Mouse (Mus musculus) lung, adult 2 months (tissue): Measurements from ENCODE around the gene Ephb1.

Experiments
- CTCF ChIP-seq: fragments of 200-500 bp; IDR thresholded peaks from 2 replicates; pipeline ENCODE4 v1.5.1; 2011; ENCODE audit warnings: mild to moderate bottlenecking, low read length, control low read depth; ENCODE audit not compliant: insufficient read depth
- POLR2A ChIP-seq: fragments of 200-500 bp; IDR thresholded peaks from 2 replicates; pipeline ENCODE4 v1.6.1; 2011; ENCODE audit warnings: low read depth, mild to moderate bottlenecking, control low read depth, low read length, borderline replicate concordance; ENCODE audit errors: extremely low read depth

GRCm38 (mm10) chr9:102305432-102306100 lies 48.9 kb downstream of the Ephb1 start:
- TF ChIP-seq POLR2A (no peak), CTCF (no peak)
